Mouse (Mus musculus): ENCODE results near the gene Map3k6.

- TF ChIP-seq POLR2A (IDR thresholded peaks at IDR 0.05; ENCODE audit: control insufficient read depth, low read depth, low read length) (no peak), CTCF (IDR thresholded peaks at IDR 0.05; ENCODE audit: control insufficient read depth, insufficient read depth, insufficient replicate concordance, low read depth, low read length) (no peak)
These were observed 40.9 kb downstream of the Map3k6 start for GRCm38 (mm10) chr4:133281513-133281912.

All from testis, adult 2 months (tissue).